Mouse (Mus musculus) T-cell, adult 66 days (primary cell): Measurements from ENCODE around the gene Dlg2. TPM values are rescaled to one million over a fixed set of nuclear protein-coding genes. Genes with fewer than 3 reads are reported as not detected.

Source experiments
- total RNA-seq, 2 experiments: library from RNA; stranded (reverse); gene quantifications; 3 replicates in 1 of 2; 4 replicates in 1 of 2; pipeline ENCODE4 v1.2.4; 2023

Gene Dlg2
- total RNA-seq = under 1 TPM; 0.64 to 0.65 TPM

GRCm38 (mm10) chr7:90476313-90477245, at the start of gene Dlg2:
Dlg2 (plus strand) TSS chr7:90476672.

DNA sequence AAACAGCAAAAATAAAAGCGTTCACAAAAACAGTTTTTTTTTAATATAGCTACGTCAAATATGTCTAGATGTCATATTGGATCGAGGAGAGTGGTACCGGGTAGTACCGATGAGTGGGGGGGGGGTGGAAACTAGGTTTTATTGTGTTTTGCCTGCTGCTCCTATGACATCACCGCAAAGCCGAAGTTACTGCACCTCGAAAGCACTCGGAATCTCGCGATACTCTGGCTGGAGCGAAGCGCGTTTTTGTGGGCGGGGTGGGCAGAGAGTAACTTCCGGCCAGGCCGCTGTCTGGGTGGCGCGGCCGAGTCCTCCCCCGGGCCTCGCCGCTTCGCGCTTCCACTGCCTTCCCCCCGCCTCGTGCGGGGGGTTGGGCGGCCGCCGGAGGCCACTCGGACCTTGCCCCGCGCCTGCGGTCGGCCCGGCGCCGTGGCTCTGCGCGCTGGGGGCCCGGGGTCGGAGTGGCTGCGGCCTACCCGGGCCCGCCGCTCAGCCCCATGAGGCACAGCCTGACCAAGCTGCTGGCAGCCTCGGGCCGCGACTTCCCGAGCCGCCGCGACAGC, 33.9 kb upstream of the Dlg2 start, which contains the start of gene Crebzf:
Gene Crebzf, plus strand, starts transcription at position 212 of the 563 bp plus-strand sequence.

DNA sequence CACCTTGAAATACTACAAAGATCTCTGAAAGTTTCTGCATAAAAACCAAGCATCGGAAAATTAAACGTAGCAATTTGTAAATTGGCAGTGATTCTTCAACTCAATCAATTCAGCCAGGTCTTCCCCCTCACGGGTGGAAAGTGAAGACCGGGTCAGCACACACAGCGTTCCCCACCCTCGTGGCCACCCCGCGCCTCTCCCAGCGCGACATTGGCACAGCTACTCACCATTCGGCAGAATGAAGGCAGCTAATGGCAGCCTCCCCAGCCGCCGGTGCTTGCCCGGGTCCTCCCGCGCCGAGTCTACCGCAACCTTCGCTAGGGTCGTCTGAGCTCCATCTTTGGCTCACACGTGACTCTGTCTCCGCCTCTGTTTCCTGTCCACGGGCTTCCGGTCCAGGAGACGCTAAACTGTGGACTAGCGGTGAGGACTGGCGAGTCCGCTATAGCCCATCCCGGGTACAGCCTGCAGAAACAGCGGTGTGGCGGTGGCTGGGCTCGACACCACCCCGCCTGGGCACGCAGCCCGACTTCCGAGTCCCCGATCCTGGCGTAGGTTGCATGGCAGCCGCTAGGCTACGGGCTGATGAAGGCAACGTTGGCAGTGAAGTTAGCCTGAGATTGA, 19.5 kb upstream of the Dlg2 start, which contains the start of gene Tmem126a:
Gene Tmem126a, minus strand, starts transcription at position 385 of the 624 bp plus-strand sequence.

GRCm38 (mm10) chr7:90475793-90476312, 619 bp upstream of the Dlg2 start, which contains the start of gene Tmem126b:
Tmem126b (minus strand) TSS chr7:90476001.

Other genes with a start within 250 kb of the Dlg2 start
- not detected for gene Ccdc83, start 210.9 kb upstream of the Dlg2 start, total RNA-seq
- gene Sytl2, start 174.4 kb upstream of the Dlg2 start, total RNA-seq = 10 to 100 TPM; 43.4 to 51.3 TPM
- under 1 TPM in 1 of 2 experiments, not detected in 1; 0.26 TPM for gene Ccdc89, start 50.1 kb upstream of the Dlg2 start, total RNA-seq
- gene Crebzf, start 33.9 kb upstream of the Dlg2 start, total RNA-seq = 100 to 1,000 TPM; 162 to 182 TPM
- gene Tmem126a, start 19.4 kb upstream of the Dlg2 start, total RNA-seq = 10 to 100 TPM; 25.8 to 30.3 TPM
- gene Tmem126b, start 671 bp upstream of the Dlg2 start, total RNA-seq = 1 to 10 TPM; 5.1 to 6.0 TPM